Mouse (Mus musculus): ENCODE measurements around the gene Tbc1d4.

DNA sequence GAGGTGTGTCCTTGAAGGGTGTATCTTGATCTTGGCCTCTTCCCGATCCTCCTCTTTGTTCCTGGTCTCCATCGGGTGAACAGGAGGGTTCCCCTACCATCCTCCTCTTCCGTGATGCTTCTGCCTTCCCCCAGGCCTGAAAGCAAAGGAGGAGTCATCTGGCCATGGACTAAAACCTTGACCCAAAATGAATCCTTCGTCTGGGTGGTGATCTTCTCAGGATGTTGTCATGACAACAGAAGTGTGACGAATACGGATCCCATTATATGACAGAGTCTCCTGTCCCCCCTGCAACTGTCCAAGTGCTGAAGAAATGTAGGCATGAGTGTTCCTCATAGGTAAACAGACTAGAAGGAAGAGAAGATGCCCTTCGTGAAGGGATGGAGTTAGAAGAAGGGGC is 15.7 kb downstream of the Tbc1d4 start:
- TF ChIP-seq CTCF (IDR thresholded peaks at IDR 0.05; ENCODE audit: extremely low read depth, insufficient read depth, insufficient read length, insufficient replicate concordance) (no peak), POLR2A (IDR thresholded peaks at IDR 0.05; ENCODE audit: low read depth, low read length) (no peak)

Measured in spleen, adult 2 months (tissue).